Mouse (Mus musculus) limb, embryonic 11.5 days (tissue): ENCODE measurements at regions not wholly inside any gene's neighbourhood (a gene's known extent, or its start where the extent isn't known, plus 50 kb on each side); places are given as distances from the start of the nearest gene placed in this dataset.

ENCODE experiments used
- ATAC-seq: fragments of 200-750 bp; cut with Nextera tagmentation; 2 replicates; pipeline ENCODE4 v1.8.0; 2017; ENCODE audit warnings: low read depth; ENCODE audit not compliant: insufficient number of reproducible peaks, low FRiP score, low TSS enrichment
- DNase-seq: peaks from one replicate; pipeline ENCODE4 v3.0.0-alpha.2; 2015; ENCODE audit warnings: low spot score
- H3K27ac ChIP-seq: fragments of 300-500 bp; sonication (generic); replicated peaks from 2 replicates; pipeline ENCODE4 v1.5.1; 2014; ENCODE audit warnings: low read depth, mild to moderate bottlenecking, low read length
- H3K27me3 ChIP-seq: fragments of 300-500 bp; sonication (generic); 2 replicates; pipeline ENCODE4 v1.6.1; 2014; ENCODE audit warnings: mild to moderate bottlenecking, low read length, mixed read lengths; ENCODE audit not compliant: control insufficient read depth, insufficient read depth
- H3K36me3 ChIP-seq: fragments of 300-500 bp; sonication (generic); 2 replicates; pipeline ENCODE4 v1.6.1; 2014; ENCODE audit warnings: mild to moderate bottlenecking, low read length, moderate library complexity, mixed read lengths; ENCODE audit not compliant: control insufficient read depth, insufficient read depth
- H3K4me1 ChIP-seq: fragments of 300-500 bp; sonication (generic); 2 replicates; pipeline ENCODE4 v1.6.1; 2014; ENCODE audit warnings: low read length, mixed read lengths; ENCODE audit not compliant: control insufficient read depth, insufficient read depth
- H3K4me2 ChIP-seq: fragments of 300-500 bp; sonication (generic); 2 replicates; pipeline ENCODE4 v1.6.1; 2014; ENCODE audit warnings: low read depth, mild to moderate bottlenecking, moderate library complexity; ENCODE audit not compliant: severe bottlenecking
- H3K4me3 ChIP-seq: fragments of 300-500 bp; sonication (generic); 2 replicates; pipeline ENCODE4 v1.5.1; 2014; ENCODE audit warnings: low read depth, low read length
- H3K9ac ChIP-seq: fragments of 300-500 bp; sonication (generic); 2 replicates; pipeline ENCODE4 v1.6.1; 2014; ENCODE audit warnings: mild to moderate bottlenecking, low read length
- H3K9me3 ChIP-seq: fragments of 300-500 bp; sonication (generic); 2 replicates; pipeline ENCODE4 v1.6.1; 2016; ENCODE audit warnings: low read length; ENCODE audit not compliant: control insufficient read depth
- WGBS: fragments of 180-500 bp; shearing (Covaris S2); extraction: QIAGEN DNeasy Blood & Tissue Kit; methylation state at CpG from one replicate; pipeline ENCODE4 v1.1.7; 2014; 5-methylcytosine and 5-hydroxymethylcytosine counted together

GRCm38 (mm10) chr1:169803428-169804138, 56.1 kb upstream of the Rgs4 start:
- H3K4me1 ChIP-seq: no peaks in the 10 kb centered on the region
- no peak overlapping the region for H3K4me2 ChIP-seq
- H3K27ac ChIP-seq: no peak overlapping the region
- DNase-seq (no peak), ATAC-seq (no peak)
- H3K9me3 ChIP-seq: no peaks in the 10 kb centered on the region
- WGBS: 84% methylated on average over 4 of the region's 4 CpGs
- no peaks in the 10 kb centered on the region for H3K27me3 ChIP-seq
- no peak overlapping the region for H3K9ac ChIP-seq
- H3K4me3 ChIP-seq: no peak overlapping the region
- H3K36me3 ChIP-seq: no peaks in the 10 kb centered on the region

DNA sequence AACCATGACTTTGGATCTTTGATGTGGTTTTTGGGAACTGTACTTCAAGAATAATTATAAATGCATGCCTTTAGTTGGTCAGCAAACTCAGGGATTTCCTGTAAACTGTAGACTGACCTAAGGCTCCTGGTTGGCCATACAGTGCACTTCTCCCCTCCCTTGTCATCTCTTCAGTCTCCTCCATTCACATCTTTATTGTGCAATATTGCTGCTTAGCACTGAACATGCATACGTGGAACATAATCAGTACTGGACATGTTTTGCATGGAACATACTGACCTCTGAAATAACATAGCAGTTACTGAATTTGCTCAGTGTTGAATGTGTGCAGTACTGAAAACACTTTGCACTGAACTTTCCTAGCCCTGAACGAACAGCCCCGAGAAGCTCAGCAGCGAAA, 55.4 kb upstream of the Rgs4 start:
- no peaks in the 10 kb centered on the region for H3K36me3 ChIP-seq

GRCm38 (mm10) chr1:169802053-169802830, 54.8 kb upstream of the Rgs4 start:
- Histone ChIP-seq H3K4me1 (no peaks in the 10 kb centered on the region), H3K36me3 (no peaks in the 10 kb centered on the region), H3K4me3 (no peak overlapping the region), H3K27me3 (no peaks in the 10 kb centered on the region), H3K9me3 (no peaks in the 10 kb centered on the region), H3K27ac (no peak overlapping the region), H3K4me2 (no peak overlapping the region), H3K9ac (no peak overlapping the region)
- DNase-seq (no peak), ATAC-seq (no peak)
- 86% methylated on average over 8 of the region's 8 CpGs for WGBS

More for the DNA sequence above, 55.4 kb upstream of the Rgs4 start:
- Histone ChIP-seq H3K9ac (no peak overlapping the region), H3K4me3 (no peak overlapping the region), H3K27ac (no peak overlapping the region), H3K4me2 (no peak overlapping the region), H3K4me1 (no peaks in the 10 kb centered on the region), H3K9me3 (no peaks in the 10 kb centered on the region), H3K27me3 (no peaks in the 10 kb centered on the region)
- ATAC-seq: no peak
- DNase-seq: no peak
- 93% methylated on average over 4 of the region's 4 CpGs for WGBS
